Mouse (Mus musculus): ENCODE results near the gene Ttll2. TPM values are rescaled to one million over a fixed set of nuclear protein-coding genes. Genes with fewer than 3 reads are reported as not detected.
A peak's percentile ranks its signal among the peaks of the same experiment; 100 is the strongest.
"Not testable (repeated sequence)": the region's sequence is repeated elsewhere in the genome, so short reads cannot be mapped to it uniquely, and the experiment has no call there.

The Ttll2 gene
- total and polyA plus RNA-seq, 3 experiments: not detected

GRCm38 (mm10) chr17:7348765-7349164, 3.7 kb downstream of the Ttll2 start:
- in situ Hi-C loops (cut with MboI; ENCODE audit: low pct_ligation_motif_present, low pct_unique_long_range_greater_than_20kb, low sequenced_read_pairs); H3K27me3 ChIP-seq (replicated peaks); dilution Hi-C loops (cut with MboI; ENCODE audit: extremely low pct_ligation_motif_present, extremely low pct_unique_long_range_greater_than_20kb, low sequenced_read_pairs); H3K4me2 ChIP-seq (ENCODE audit: insufficient read depth, low read depth, poor library complexity, severe bottlenecking); H3K9ac ChIP-seq (ENCODE audit: insufficient read depth, low read depth); H3K4me1 ChIP-seq (ENCODE audit: control insufficient read depth in 1 of 2, insufficient read depth in 2 of 2); H3K9me3 ChIP-seq (replicated peaks; ENCODE audit: low read length); DNase-seq (ENCODE audit: extremely low read depth); H3K4me3 ChIP-seq (replicated peaks in 1 of 3; ENCODE audit: low read depth in 2 of 3, low read length in 2 of 3, poor library complexity in 1 of 3); H3K36me3 ChIP-seq (replicated peaks in 1 of 2; ENCODE audit: control insufficient read depth in 1 of 2, insufficient read depth in 1 of 2, low read length in 1 of 2); H3K27ac ChIP-seq (ENCODE audit: insufficient read depth, low read depth); H3K79me2 ChIP-seq (replicated peaks; ENCODE audit: control insufficient read depth, extremely low read depth, insufficient read depth, poor library complexity, severe bottlenecking): not testable (repeated sequence)

DNA sequence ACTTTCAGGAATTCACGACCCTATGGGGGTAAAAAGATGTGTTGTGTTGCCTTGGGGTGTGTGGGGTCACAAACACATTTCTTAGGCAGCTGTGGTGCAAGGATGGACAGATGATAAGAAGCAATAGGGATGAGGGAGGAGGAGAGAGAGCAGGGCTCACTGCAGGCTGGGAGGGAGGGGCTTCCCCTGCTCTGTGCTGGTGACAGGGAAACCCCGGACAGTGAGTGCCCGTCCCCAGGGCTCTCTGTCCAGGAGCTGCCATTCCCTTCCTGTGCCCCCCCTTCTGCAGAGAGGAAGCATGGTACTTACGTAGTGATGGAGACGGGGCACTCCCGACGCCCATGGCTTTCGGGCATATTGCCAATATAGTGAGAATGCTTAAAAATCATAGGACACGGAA, 15.1 kb downstream of the Ttll2 start:
- H3K4me3 ChIP-seq (replicated peaks in 1 of 3; ENCODE audit: low read depth in 2 of 3, low read length in 2 of 3, poor library complexity in 1 of 3); H3K79me2 ChIP-seq (replicated peaks; ENCODE audit: control insufficient read depth, extremely low read depth, insufficient read depth, poor library complexity, severe bottlenecking); in situ Hi-C loops (cut with MboI; ENCODE audit: low pct_ligation_motif_present, low pct_unique_long_range_greater_than_20kb, low sequenced_read_pairs); H3K9ac ChIP-seq (ENCODE audit: insufficient read depth, low read depth); dilution Hi-C loops (cut with MboI; ENCODE audit: extremely low pct_ligation_motif_present, extremely low pct_unique_long_range_greater_than_20kb, low sequenced_read_pairs); H3K27me3 ChIP-seq (replicated peaks); H3K4me1 ChIP-seq (ENCODE audit: control insufficient read depth in 1 of 2, insufficient read depth in 2 of 2); DNase-seq (ENCODE audit: extremely low read depth); H3K9me3 ChIP-seq (replicated peaks; ENCODE audit: low read length); H3K36me3 ChIP-seq (replicated peaks in 1 of 2; ENCODE audit: control insufficient read depth in 1 of 2, insufficient read depth in 1 of 2, low read length in 1 of 2); H3K27ac ChIP-seq (ENCODE audit: insufficient read depth, low read depth): not testable (repeated sequence)
- peak overlapping the region; percentile 24; the same call in 1 of the 2 replicates for H3K4me2 ChIP-seq (ENCODE audit: insufficient read depth, low read depth, poor library complexity, severe bottlenecking)

- DNase-seq (ENCODE audit: extremely low read depth); H3K27ac ChIP-seq (ENCODE audit: insufficient read depth, low read depth); H3K79me2 ChIP-seq (replicated peaks; ENCODE audit: control insufficient read depth, extremely low read depth, insufficient read depth, poor library complexity, severe bottlenecking); H3K4me3 ChIP-seq (replicated peaks in 1 of 3; ENCODE audit: low read depth in 2 of 3, low read length in 2 of 3, poor library complexity in 1 of 3); in situ Hi-C loops (cut with MboI; ENCODE audit: low pct_ligation_motif_present, low pct_unique_long_range_greater_than_20kb, low sequenced_read_pairs); H3K9ac ChIP-seq (ENCODE audit: insufficient read depth, low read depth); H3K36me3 ChIP-seq (replicated peaks in 1 of 2; ENCODE audit: control insufficient read depth in 1 of 2, insufficient read depth in 1 of 2, low read length in 1 of 2); H3K9me3 ChIP-seq (replicated peaks; ENCODE audit: low read length); H3K4me1 ChIP-seq (ENCODE audit: control insufficient read depth in 1 of 2, insufficient read depth in 2 of 2); dilution Hi-C loops (cut with MboI; ENCODE audit: extremely low pct_ligation_motif_present, extremely low pct_unique_long_range_greater_than_20kb, low sequenced_read_pairs); H3K4me2 ChIP-seq (ENCODE audit: insufficient read depth, low read depth, poor library complexity, severe bottlenecking); H3K27me3 ChIP-seq (replicated peaks): not testable (repeated sequence)
Measured at GRCm38 (mm10) chr17:7332745-7333144, 19.8 kb downstream of the Ttll2 start.

GRCm38 (mm10) chr17:7326415-7326814, 26.1 kb downstream of the Ttll2 start:
- H3K36me3 ChIP-seq (replicated peaks in 1 of 2; ENCODE audit: control insufficient read depth in 1 of 2, insufficient read depth in 1 of 2, low read length in 1 of 2); H3K4me3 ChIP-seq (replicated peaks in 1 of 3; ENCODE audit: low read depth in 2 of 3, low read length in 2 of 3, poor library complexity in 1 of 3); H3K4me2 ChIP-seq (ENCODE audit: insufficient read depth, low read depth, poor library complexity, severe bottlenecking); dilution Hi-C loops (cut with MboI; ENCODE audit: extremely low pct_ligation_motif_present, extremely low pct_unique_long_range_greater_than_20kb, low sequenced_read_pairs); H3K4me1 ChIP-seq (ENCODE audit: control insufficient read depth in 1 of 2, insufficient read depth in 2 of 2); H3K79me2 ChIP-seq (replicated peaks; ENCODE audit: control insufficient read depth, extremely low read depth, insufficient read depth, poor library complexity, severe bottlenecking); H3K27ac ChIP-seq (ENCODE audit: insufficient read depth, low read depth); H3K27me3 ChIP-seq (replicated peaks); DNase-seq (ENCODE audit: extremely low read depth); in situ Hi-C loops (cut with MboI; ENCODE audit: low pct_ligation_motif_present, low pct_unique_long_range_greater_than_20kb, low sequenced_read_pairs); H3K9me3 ChIP-seq (replicated peaks; ENCODE audit: low read length); H3K9ac ChIP-seq (ENCODE audit: insufficient read depth, low read depth): not testable (repeated sequence)

GRCm38 (mm10) chr17:7324346-7324745, 28.1 kb downstream of the Ttll2 start, which contains the start of gene Tcp10a:
Tcp10a (plus strand) TSS chr17:7324646.
- in situ Hi-C loops (cut with MboI; ENCODE audit: low pct_ligation_motif_present, low pct_unique_long_range_greater_than_20kb, low sequenced_read_pairs); H3K36me3 ChIP-seq (replicated peaks in 1 of 2; ENCODE audit: control insufficient read depth in 1 of 2, insufficient read depth in 1 of 2, low read length in 1 of 2); H3K79me2 ChIP-seq (replicated peaks; ENCODE audit: control insufficient read depth, extremely low read depth, insufficient read depth, poor library complexity, severe bottlenecking); H3K4me3 ChIP-seq (replicated peaks in 1 of 3; ENCODE audit: low read depth in 2 of 3, low read length in 2 of 3, poor library complexity in 1 of 3); DNase-seq (ENCODE audit: extremely low read depth); dilution Hi-C loops (cut with MboI; ENCODE audit: extremely low pct_ligation_motif_present, extremely low pct_unique_long_range_greater_than_20kb, low sequenced_read_pairs); H3K9ac ChIP-seq (ENCODE audit: insufficient read depth, low read depth); H3K4me2 ChIP-seq (ENCODE audit: insufficient read depth, low read depth, poor library complexity, severe bottlenecking); H3K27ac ChIP-seq (ENCODE audit: insufficient read depth, low read depth); H3K27me3 ChIP-seq (replicated peaks); H3K9me3 ChIP-seq (replicated peaks; ENCODE audit: low read length): not testable (repeated sequence)
- H3K4me1 ChIP-seq (ENCODE audit: control insufficient read depth in 1 of 2, insufficient read depth in 2 of 2): peaks cover 2 to 14% of the 10 kb centered on the region in 2 experiments; a peak in 3 of 4 replicates
